Mouse (Mus musculus) lung, postnatal 0 days (tissue): Measurements from ENCODE around the gene Ugt1a2. TPM values are rescaled to one million over a fixed set of nuclear protein-coding genes. Genes with fewer than 3 reads are reported as not detected.

Source experiments
- ATAC-seq: fragments of 200-750 bp; cut with Nextera tagmentation; 2 replicates; pipeline ENCODE4 v1.8.0; 2017; ENCODE audit warnings: moderate library complexity
- DNase-seq: peaks from one replicate; pipeline ENCODE4 v3.0.0-alpha.2; 2016; ENCODE audit warnings: low spot score
- H3K27ac ChIP-seq: fragments of 300-500 bp; sonication (generic); 2 replicates; pipeline ENCODE4 v1.5.1; 2014; ENCODE audit warnings: antibody characterized with exemption, mild to moderate bottlenecking, low read length, mixed read lengths
- H3K27me3 ChIP-seq: fragments of 300-500 bp; sonication (generic); replicated peaks from 2 replicates; pipeline ENCODE4 v1.6.1; 2014; ENCODE audit warnings: low read length, mixed read lengths; ENCODE audit not compliant: insufficient read depth
- H3K36me3 ChIP-seq: fragments of 300-500 bp; sonication (generic); 2 replicates; pipeline ENCODE4 v1.6.1; 2014; ENCODE audit warnings: low read length, mixed read lengths; ENCODE audit not compliant: insufficient read depth
- H3K4me1 ChIP-seq: fragments of 300-500 bp; sonication (generic); 2 replicates; pipeline ENCODE4 v1.6.1; 2014; ENCODE audit warnings: antibody characterized with exemption, low read depth, low read length, mixed read lengths; ENCODE audit not compliant: insufficient read depth
- H3K4me2 ChIP-seq: fragments of 300-500 bp; sonication (generic); replicated peaks from 2 replicates; pipeline ENCODE4 v1.6.1; 2014; ENCODE audit warnings: low read depth, mild to moderate bottlenecking, low read length, moderate library complexity, mixed read lengths
- H3K4me3 ChIP-seq: fragments of 300-500 bp; sonication (generic); 2 replicates; pipeline ENCODE4 v1.5.1; 2014; ENCODE audit warnings: low read depth, low read length
- H3K9ac ChIP-seq: fragments of 300-500 bp; sonication (generic); replicated peaks from 2 replicates; pipeline ENCODE4 v1.6.1; 2014; ENCODE audit warnings: low read depth, mild to moderate bottlenecking
- H3K9me3 ChIP-seq: fragments of 300-500 bp; sonication (generic); 2 replicates; pipeline ENCODE4 v1.6.1; 2016; ENCODE audit warnings: low read length, mixed read lengths
- CTCF ChIP-seq: IDR thresholded peaks from 2 replicates; pipeline ENCODE4 v1.5.1; 2016; ENCODE audit warnings: antibody characterized with exemption, mild to moderate bottlenecking
- EP300 ChIP-seq: IDR thresholded peaks from 2 replicates; pipeline ENCODE4 v1.6.1; 2016; ENCODE audit warnings: antibody characterized with exemption, mild to moderate bottlenecking, control low read depth
- WGBS: fragments of 180-500 bp; shearing (Covaris S2); extraction: QIAGEN DNeasy Blood & Tissue Kit; methylation state at CpG from one replicate; pipeline ENCODE4 v1.1.7; 2014; 5-methylcytosine and 5-hydroxymethylcytosine counted together
- polyA plus RNA-seq: library from polyadenylated mRNA; unstranded; fragments of >200 nt; fragmentation: Nextera tagmentation; extraction: Ambion mirVana; gene quantifications from 2 replicates; pipeline ENCODE4 v1.2.1, GENCODE M21; 2015

The Ugt1a2 gene
- polyA plus RNA-seq, 1 experiment from 2014 or later = 0.08 TPM

GRCm38 (mm10) chr1:88228121-88228520 is 27.7 kb downstream of the Ugt1a2 start:
- H3K27me3 ChIP-seq = no peaks in the 10 kb centered on the region
- H3K36me3 ChIP-seq = no peaks in the 10 kb centered on the region
- H3K4me2 ChIP-seq = no peak overlapping the region
- no peak for ATAC-seq
- H3K4me3 ChIP-seq = no peak overlapping the region
- no peak overlapping the region for H3K9ac ChIP-seq
- WGBS = 70% methylated on average over 7 of the region's 7 CpGs
- no peak for DNase-seq
- peaks cover 60% of the 10 kb centered on the region for H3K9me3 ChIP-seq
- no peak for TF ChIP-seq CTCF
- no peak overlapping the region for H3K27ac ChIP-seq
- H3K4me1 ChIP-seq = no peaks in the 10 kb centered on the region

GRCm38 (mm10) chr1:88229566-88229965 is 29.2 kb downstream of the Ugt1a2 start:
- WGBS = 72% methylated on average over 3 of the region's 3 CpGs
- H3K36me3 ChIP-seq = no peaks in the 10 kb centered on the region
- H3K4me3 ChIP-seq = no peak overlapping the region
- H3K27ac ChIP-seq = no peak overlapping the region
- ATAC-seq (no peak), DNase-seq (no peak)
- H3K9ac ChIP-seq = no peak overlapping the region
- TF ChIP-seq EP300 (no peak), CTCF (no peak)
- H3K4me2 ChIP-seq = no peak overlapping the region
- H3K4me1 ChIP-seq = no peaks in the 10 kb centered on the region
- peaks cover 66% of the 10 kb centered on the region for H3K9me3 ChIP-seq
- no peaks in the 10 kb centered on the region for H3K27me3 ChIP-seq

GRCm38 (mm10) chr1:88229986-88230385 is 29.6 kb downstream of the Ugt1a2 start:
- Histone ChIP-seq H3K4me3 (no peak overlapping the region), H3K9me3 (peaks cover 70% of the 10 kb centered on the region), H3K4me1 (no peaks in the 10 kb centered on the region), H3K27ac (no peak overlapping the region), H3K27me3 (no peaks in the 10 kb centered on the region), H3K4me2 (no peak overlapping the region), H3K36me3 (no peaks in the 10 kb centered on the region), H3K9ac (no peak overlapping the region)
- no peak for TF ChIP-seq EP300
- TF ChIP-seq CTCF = no peak
- WGBS = 80% methylated on average over 5 of the region's 5 CpGs
- DNase-seq (no peak), ATAC-seq (no peak)

GRCm38 (mm10) chr1:88230421-88230820 is 30.0 kb downstream of the Ugt1a2 start:
- 69% methylated on average over 7 of the region's 7 CpGs for WGBS
- peaks cover 74% of the 10 kb centered on the region for H3K9me3 ChIP-seq
- no peak for DNase-seq

GRCm38 (mm10) chr1:88230981-88231802 is 30.8 kb downstream of the Ugt1a2 start:
- H3K27me3 ChIP-seq = no peaks in the 10 kb centered on the region
- DNase-seq (no peak), ATAC-seq (no peak)
- no peaks in the 10 kb centered on the region for H3K4me1 ChIP-seq
- H3K4me3 ChIP-seq = no peak overlapping the region
- TF ChIP-seq CTCF = no peak
- no peak for TF ChIP-seq EP300
- WGBS = 72% methylated on average over 6 of the region's 6 CpGs
- H3K4me2 ChIP-seq = no peak overlapping the region
- H3K27ac ChIP-seq = no peak overlapping the region
- no peak overlapping the region for H3K9ac ChIP-seq
- peaks cover 71% of the 10 kb centered on the region for H3K9me3 ChIP-seq
- H3K36me3 ChIP-seq = no peaks in the 10 kb centered on the region

More at GRCm38 (mm10) chr1:88230421-88230820, 30.0 kb downstream of the Ugt1a2 start:
- no peak overlapping the region for H3K27ac ChIP-seq
- H3K36me3 ChIP-seq = no peaks in the 10 kb centered on the region
- H3K4me1 ChIP-seq = no peaks in the 10 kb centered on the region
- H3K4me2 ChIP-seq = no peak overlapping the region
- no peaks in the 10 kb centered on the region for H3K27me3 ChIP-seq
- TF ChIP-seq EP300 = no peak
- TF ChIP-seq CTCF = no peak
- H3K9ac ChIP-seq = no peak overlapping the region
- ATAC-seq = no peak
- no peak overlapping the region for H3K4me3 ChIP-seq

- no peaks in the 10 kb centered on the region for H3K27me3 ChIP-seq
- no peaks in the 10 kb centered on the region for H3K36me3 ChIP-seq
- no peak overlapping the region for H3K4me2 ChIP-seq
- ATAC-seq = no peak
- no peak overlapping the region for H3K9ac ChIP-seq
- no peak for TF ChIP-seq EP300
- TF ChIP-seq CTCF = no peak
- DNase-seq = no peak
- no peaks in the 10 kb centered on the region for H3K4me1 ChIP-seq
- no peak overlapping the region for H3K4me3 ChIP-seq
- no peak overlapping the region for H3K27ac ChIP-seq
- WGBS = 62% methylated on average over 7 of the region's 7 CpGs
- H3K9me3 ChIP-seq = peaks cover 74% of the 10 kb centered on the region
These were observed 31.6 kb downstream of the Ugt1a2 start for GRCm38 (mm10) chr1:88231803-88232499.
